Comparison of ENCODE assay signal across 12 mouse cellular contexts in the genomic region with DNA sequence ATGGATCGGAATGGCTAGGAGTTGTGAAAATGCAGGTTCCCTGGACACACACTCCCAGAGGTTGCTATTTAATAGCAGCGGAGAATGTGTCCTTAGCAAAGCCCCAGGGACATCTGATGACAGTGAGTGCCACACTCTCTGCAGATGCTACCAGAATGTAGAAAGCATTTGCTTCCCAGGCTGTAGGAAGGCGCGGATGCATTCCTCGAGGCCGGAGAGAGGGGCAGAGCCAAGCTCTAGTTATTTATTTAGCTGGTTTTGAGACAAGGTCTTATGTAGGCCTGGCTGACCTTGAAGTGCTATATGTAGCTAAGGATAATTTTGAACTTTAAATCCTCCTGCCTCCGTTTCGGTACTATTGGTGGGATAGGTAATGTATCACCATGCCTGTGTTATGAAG. TPM values are rescaled to one million over a fixed set of nuclear protein-coding genes. Genes with fewer than 3 reads are reported as not detected.
DNase-seq lines count a peak whose midpoint lies in the region; ATAC-seq lines count a peak whose summit lies in the region.
"Had no signal": no experiment of that assay in that cellular context is flagged by ENCODE, and none has a peak within 500 bp of the region (broad histone marks: within the 10 kb centered on the region; RNA-seq: fewer than 3 reads in every experiment).

No protein-coding gene starts in this region.

- 51% methylated on average over 8 of the region's 8 CpGs for WGBS in heart, embryonic 13.5 days
- 36% methylated on average over 8 of the region's 8 CpGs for WGBS in lung, embryonic 15.5 days
- 46% methylated on average over 8 of the region's 8 CpGs for WGBS in intestine, embryonic 16.5 days
- WGBS in stomach, embryonic 16.5 days: 48% methylated on average over 8 of the region's 8 CpGs

- no peaks in the 10 kb centered on the region for H3K9me3 ChIP-seq in heart, embryonic 13.5 days
- no peaks in the 10 kb centered on the region for H3K9me3 ChIP-seq in lung, embryonic 15.5 days
- H3K9me3 ChIP-seq in intestine, embryonic 16.5 days (ENCODE audit: control insufficient read depth, low read length): no peaks in the 10 kb centered on the region
- H3K9me3 ChIP-seq in stomach, embryonic 16.5 days (replicated peaks; ENCODE audit: control insufficient read depth, low read length): no peaks in the 10 kb centered on the region
- H3K9me3 ChIP-seq: liver, embryonic 12.5 days had no signal

- H3K36me3 ChIP-seq in heart, embryonic 13.5 days: no peaks in the 10 kb centered on the region
- no peaks in the 10 kb centered on the region for H3K36me3 ChIP-seq in lung, embryonic 15.5 days
- H3K36me3 ChIP-seq in intestine, embryonic 16.5 days (ENCODE audit: control insufficient read depth, insufficient read depth, low read length): no peaks in the 10 kb centered on the region
- no peaks in the 10 kb centered on the region for H3K36me3 ChIP-seq in stomach, embryonic 16.5 days (ENCODE audit: control insufficient read depth, insufficient read depth, low read length)
- H3K36me3 ChIP-seq: liver, embryonic 12.5 days had no signal

- no peaks in the 10 kb centered on the region for H3K27me3 ChIP-seq in heart, embryonic 13.5 days (replicated peaks)
- no peaks in the 10 kb centered on the region for H3K27me3 ChIP-seq in lung, embryonic 15.5 days
- H3K27me3 ChIP-seq in intestine, embryonic 16.5 days (replicated peaks; ENCODE audit: control insufficient read depth, insufficient read depth, low read length): no peaks in the 10 kb centered on the region
- H3K27me3 ChIP-seq in stomach, embryonic 16.5 days (ENCODE audit: control insufficient read depth, insufficient read depth, low read length): no peaks in the 10 kb centered on the region

- peak overlapping the region; percentile 58 for H3K9ac ChIP-seq in heart, embryonic 13.5 days
- no peak overlapping the region for H3K9ac ChIP-seq in lung, embryonic 15.5 days
- no peak overlapping the region for H3K9ac ChIP-seq in intestine, embryonic 16.5 days (ENCODE audit: low read depth, low read length)
- no peak overlapping the region for H3K9ac ChIP-seq in stomach, embryonic 16.5 days (ENCODE audit: low read length)
- H3K9ac ChIP-seq: liver, embryonic 12.5 days had no signal

- H3K4me1 ChIP-seq in heart, embryonic 13.5 days: peaks cover 85% of the 10 kb centered on the region
- H3K4me1 ChIP-seq in lung, embryonic 15.5 days: peaks cover 81% of the 10 kb centered on the region
- peaks cover 71% of the 10 kb centered on the region for H3K4me1 ChIP-seq in intestine, embryonic 16.5 days (ENCODE audit: control insufficient read depth, insufficient read depth, low read length)
- H3K4me1 ChIP-seq in stomach, embryonic 16.5 days (ENCODE audit: control insufficient read depth, insufficient read depth, low read length): peaks cover 78% of the 10 kb centered on the region

- H3K4me3 ChIP-seq in heart, embryonic 13.5 days: no peak overlapping the region
- no peak overlapping the region for H3K4me3 ChIP-seq in lung, embryonic 15.5 days
- H3K4me3 ChIP-seq in intestine, embryonic 16.5 days (ENCODE audit: low read length): no peak overlapping the region
- H3K4me3 ChIP-seq in stomach, embryonic 16.5 days (replicated peaks; ENCODE audit: low read length): no peak overlapping the region
- H3K4me3 ChIP-seq: liver, embryonic 12.5 days had no signal

- DNase-seq in heart, adult 11 months: no peak
- no peak for DNase-seq in lung, adult 18-20 months
- no peak for DNase-seq in retina, postnatal 1 day
- DNase-seq in urinary bladder, postnatal 4 days (ENCODE audit: low spot score in 2 of 2): no peak
- DNase-seq: adrenal gland, postnatal 25 days; cerebellum, adult 2 months; gastrocnemius, postnatal 10 days had no signal

- H3K27ac ChIP-seq in heart, embryonic 13.5 days (replicated peaks): peak overlapping the region; percentile 78
- peak overlapping the region; percentile 88 for H3K27ac ChIP-seq in lung, embryonic 15.5 days
- H3K27ac ChIP-seq in intestine, embryonic 16.5 days (ENCODE audit: low read length): peak overlapping the region; percentile 75
- peak overlapping the region; percentile 95 for H3K27ac ChIP-seq in stomach, embryonic 16.5 days (ENCODE audit: low read length)
- H3K27ac ChIP-seq: liver, embryonic 12.5 days had no signal

- no peak for ATAC-seq in heart, embryonic 13.5 days (ENCODE audit: extremely low read depth, insufficient number of reproducible peaks, low FRiP score, low TSS enrichment)
- ATAC-seq in lung, embryonic 15.5 days (ENCODE audit: borderline replicate concordance, extremely low read depth, low FRiP score, low TSS enrichment): no peak
- ATAC-seq in intestine, embryonic 16.5 days: no peak
- no peak for ATAC-seq in stomach, embryonic 16.5 days (ENCODE audit: insufficient read depth, low FRiP score)
- ATAC-seq: liver, embryonic 12.5 days had no signal

- H3K4me2 ChIP-seq in heart, embryonic 13.5 days: no peak overlapping the region
- no peak overlapping the region for H3K4me2 ChIP-seq in lung, embryonic 15.5 days
- H3K4me2 ChIP-seq in intestine, embryonic 16.5 days (ENCODE audit: low read depth, low read length): no peak overlapping the region
- H3K4me2 ChIP-seq in stomach, embryonic 16.5 days (ENCODE audit: low read depth, low read length): no peak overlapping the region
- H3K4me2 ChIP-seq: liver, embryonic 12.5 days had no signal

RNA-seq across cellular contexts. Expression of a gene that starts 49.7 kb away (rescaled TPM):
- 76.0 and 82.1 TPM in 2 replicates for polyA plus RNA-seq in heart, embryonic 13.5 days (2015; fragmentation: Nextera tagmentation; extraction: Ambion mirVana)
- 57.4 and 59.4 TPM in 2 replicates for polyA plus RNA-seq in lung, embryonic 15.5 days (2015; fragmentation: Nextera tagmentation; extraction: Ambion mirVana)
- 56.3 and 63.9 TPM in 2 replicates for polyA plus RNA-seq in intestine, embryonic 16.5 days (2015; fragmentation: Nextera tagmentation; extraction: Ambion mirVana)
- polyA plus RNA-seq in stomach, embryonic 16.5 days (2015; fragmentation: Nextera tagmentation; extraction: Ambion mirVana): 50.1 and 57.9 TPM in 2 replicates

RNA-seq across cellular contexts. Expression of a gene that starts 56.6 kb away (rescaled TPM):
- polyA plus RNA-seq in heart, embryonic 13.5 days (2015; fragmentation: Nextera tagmentation; extraction: Ambion mirVana): 16.8 and 18.1 TPM in 2 replicates
- polyA plus RNA-seq in lung, embryonic 15.5 days (2015; fragmentation: Nextera tagmentation; extraction: Ambion mirVana): 17.7 and 19.7 TPM in 2 replicates
- 8.0 and 8.5 TPM in 2 replicates for polyA plus RNA-seq in intestine, embryonic 16.5 days (2015; fragmentation: Nextera tagmentation; extraction: Ambion mirVana)
- 11.3 and 11.5 TPM in 2 replicates for polyA plus RNA-seq in stomach, embryonic 16.5 days (2015; fragmentation: Nextera tagmentation; extraction: Ambion mirVana)
